Mouse (Mus musculus): ENCODE results near the gene Lyplal1. TPM values are rescaled to one million over a fixed set of nuclear protein-coding genes. Genes with fewer than 3 reads are reported as not detected.

The Lyplal1 gene
- polyA plus RNA-seq, 1 experiment = 8.2 TPM

DNA sequence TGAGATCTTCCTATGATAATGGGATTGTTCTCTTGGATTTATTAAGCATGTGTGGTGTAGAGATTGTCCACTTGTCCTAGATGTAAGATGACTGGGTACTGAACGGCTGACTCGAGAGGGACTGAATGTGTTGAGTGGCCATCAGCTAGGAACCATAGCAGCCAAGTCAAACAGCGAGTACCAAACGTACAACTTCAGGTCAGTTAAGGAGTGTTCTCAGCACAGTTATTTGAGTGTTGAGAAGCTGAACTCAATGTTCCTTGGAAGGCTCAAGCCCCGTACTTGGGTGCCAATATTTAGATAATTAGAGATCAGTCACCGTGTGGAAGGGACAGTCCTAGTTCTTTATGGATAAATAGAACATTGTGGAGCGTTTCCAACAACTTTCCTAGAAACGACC lies 11.8 kb upstream of the Lyplal1 start:
- TF ChIP-seq POLR2A (IDR thresholded peaks at IDR 0.05; ENCODE audit: extremely low read depth, insufficient read depth, low read length) = no peak
- no peak for TF ChIP-seq CTCF (IDR thresholded peaks at IDR 0.05; ENCODE audit: extremely low read depth, insufficient read depth, low read length)
- no peaks in the 10 kb centered on the region for H3K4me1 ChIP-seq (ENCODE audit: control insufficient read depth, insufficient read depth, low read length)
- H3K4me3 ChIP-seq (ENCODE audit: insufficient read depth, low read length) = no peak overlapping the region
- H3K27ac ChIP-seq (ENCODE audit: insufficient read depth, low read length) = no peak overlapping the region

GRCm38 (mm10) chr1:186126313-186126862 lies 9.3 kb upstream of the Lyplal1 start:
- H3K27ac ChIP-seq (ENCODE audit: insufficient read depth, low read length) = no peak overlapping the region
- no peak for TF ChIP-seq CTCF (IDR thresholded peaks at IDR 0.05; ENCODE audit: extremely low read depth, insufficient read depth, low read length)
- TF ChIP-seq POLR2A (IDR thresholded peaks at IDR 0.05; ENCODE audit: extremely low read depth, insufficient read depth, low read length) = no peak
- H3K4me1 ChIP-seq (ENCODE audit: control insufficient read depth, insufficient read depth, low read length) = no peaks in the 10 kb centered on the region
- no peak overlapping the region for H3K4me3 ChIP-seq (ENCODE audit: insufficient read depth, low read length)

- Histone ChIP-seq H3K4me1 (ENCODE audit: control insufficient read depth, insufficient read depth, low read length) (no peaks in the 10 kb centered on the region), H3K27ac (ENCODE audit: insufficient read depth, low read length) (no peak overlapping the region), H3K4me3 (ENCODE audit: insufficient read depth, low read length) (no peak overlapping the region)
- TF ChIP-seq CTCF (IDR thresholded peaks at IDR 0.05; ENCODE audit: extremely low read depth, insufficient read depth, low read length) (no peak), POLR2A (IDR thresholded peaks at IDR 0.05; ENCODE audit: extremely low read depth, insufficient read depth, low read length) (no peak)
Measured at GRCm38 (mm10) chr1:186123690-186124089, 6.6 kb upstream of the Lyplal1 start.

DNA sequence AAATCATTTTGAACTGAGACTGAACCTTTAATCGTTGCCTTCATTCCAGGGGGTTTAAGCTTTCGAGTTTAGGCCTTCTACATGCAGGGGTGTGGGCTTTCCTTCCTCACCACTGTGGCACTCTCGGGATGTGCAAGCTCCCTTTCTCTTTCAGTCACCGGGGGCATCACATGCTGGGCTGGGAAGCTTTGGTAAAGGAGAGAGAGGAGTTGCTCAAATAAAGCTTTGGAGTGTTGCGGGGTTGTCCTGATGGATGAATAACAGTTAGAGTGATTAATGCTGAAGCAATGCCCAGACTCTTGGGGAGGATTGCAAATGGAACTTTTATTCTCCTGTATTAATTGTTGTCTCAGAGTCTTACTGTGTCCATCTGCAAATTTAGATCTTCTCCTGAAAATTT lies 2.7 kb upstream of the Lyplal1 start:
- H3K27ac ChIP-seq (ENCODE audit: insufficient read depth, low read length) = no peak overlapping the region
- no peak for TF ChIP-seq POLR2A (IDR thresholded peaks at IDR 0.05; ENCODE audit: extremely low read depth, insufficient read depth, low read length)
- no peak for TF ChIP-seq CTCF (IDR thresholded peaks at IDR 0.05; ENCODE audit: extremely low read depth, insufficient read depth, low read length)
- no peaks in the 10 kb centered on the region for H3K4me1 ChIP-seq (ENCODE audit: control insufficient read depth, insufficient read depth, low read length)
- H3K4me3 ChIP-seq (ENCODE audit: insufficient read depth, low read length) = no peak overlapping the region

GRCm38 (mm10) chr1:186116086-186116600 lies 967 bp downstream of the Lyplal1 start:
- TF ChIP-seq CTCF (IDR thresholded peaks at IDR 0.05; ENCODE audit: extremely low read depth, insufficient read depth, low read length) = no peak
- Histone ChIP-seq H3K27ac (ENCODE audit: insufficient read depth, low read length) (no peak overlapping the region), H3K4me3 (ENCODE audit: insufficient read depth, low read length) (peak overlapping the region; percentile 87; the same call in 1 of the 2 replicates)

DNA sequence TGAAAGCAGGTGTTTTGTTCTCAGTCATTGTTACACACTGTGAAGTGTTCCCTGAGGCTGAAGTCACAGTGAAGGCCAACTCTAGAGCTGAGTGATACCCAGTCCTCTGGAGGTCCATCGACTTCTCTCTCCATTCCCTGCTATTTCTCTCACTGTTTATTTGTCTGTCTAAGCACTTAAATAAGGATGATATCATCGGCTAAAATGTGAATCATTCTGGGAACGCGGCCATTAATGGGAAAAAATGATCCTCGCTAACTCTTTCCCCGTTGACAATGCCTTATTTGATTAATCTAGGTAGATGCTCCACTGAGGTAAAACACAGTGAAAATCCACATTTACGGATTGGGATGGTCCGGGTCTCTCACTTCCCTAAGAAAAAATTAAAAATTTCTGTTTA lies 14.8 kb downstream of the Lyplal1 start:
- H3K27ac ChIP-seq (ENCODE audit: insufficient read depth, low read length) = no peak overlapping the region
- H3K4me3 ChIP-seq (ENCODE audit: insufficient read depth, low read length) = no peak overlapping the region
- H3K4me1 ChIP-seq (ENCODE audit: control insufficient read depth, insufficient read depth, low read length) = no peaks in the 10 kb centered on the region
- no peak for TF ChIP-seq CTCF (IDR thresholded peaks at IDR 0.05; ENCODE audit: extremely low read depth, insufficient read depth, low read length)
- no peak for TF ChIP-seq POLR2A (IDR thresholded peaks at IDR 0.05; ENCODE audit: extremely low read depth, insufficient read depth, low read length)

More at GRCm38 (mm10) chr1:186116086-186116600, 967 bp downstream of the Lyplal1 start:
- H3K4me1 ChIP-seq (ENCODE audit: control insufficient read depth, insufficient read depth, low read length) = no peaks in the 10 kb centered on the region

GRCm38 (mm10) chr1:186066266-186066897 lies 50.7 kb downstream of the Lyplal1 start:
- Histone ChIP-seq H3K4me3 (ENCODE audit: insufficient read depth, low read length) (no peak overlapping the region), H3K27ac (ENCODE audit: insufficient read depth, low read length) (no peak overlapping the region), H3K4me1 (ENCODE audit: control insufficient read depth, insufficient read depth, low read length) (no peaks in the 10 kb centered on the region)
- no peak for TF ChIP-seq POLR2A (IDR thresholded peaks at IDR 0.05; ENCODE audit: extremely low read depth, insufficient read depth, low read length)
- no peak for TF ChIP-seq CTCF (IDR thresholded peaks at IDR 0.05; ENCODE audit: extremely low read depth, insufficient read depth, low read length)

DNA sequence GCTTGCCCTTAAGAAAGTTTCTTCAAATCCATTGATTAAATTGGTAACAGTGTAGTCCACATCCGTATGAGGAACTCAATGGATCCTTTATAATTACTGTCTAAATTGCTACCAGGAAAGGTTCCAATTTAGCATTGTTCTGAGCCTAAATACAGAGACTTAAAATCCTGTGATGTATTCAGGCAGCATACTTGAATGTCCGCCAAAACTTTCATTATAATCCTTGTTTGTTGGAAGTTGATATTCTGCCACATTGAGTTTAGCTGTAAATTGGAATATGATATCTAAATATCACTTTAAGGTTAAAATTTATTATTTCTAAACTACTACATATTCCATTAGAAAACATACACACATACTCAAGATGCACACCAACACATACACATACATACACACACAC lies 57.1 kb downstream of the Lyplal1 start:
- Histone ChIP-seq H3K4me3 (ENCODE audit: insufficient read depth, low read length) (no peak overlapping the region), H3K27ac (ENCODE audit: insufficient read depth, low read length) (no peak overlapping the region), H3K4me1 (ENCODE audit: control insufficient read depth, insufficient read depth, low read length) (no peaks in the 10 kb centered on the region)
- TF ChIP-seq CTCF (IDR thresholded peaks at IDR 0.05; ENCODE audit: extremely low read depth, insufficient read depth, low read length) = no peak
- no peak for TF ChIP-seq POLR2A (IDR thresholded peaks at IDR 0.05; ENCODE audit: extremely low read depth, insufficient read depth, low read length)

- Histone ChIP-seq H3K27ac (ENCODE audit: insufficient read depth, low read length) (no peak overlapping the region), H3K4me1 (ENCODE audit: control insufficient read depth, insufficient read depth, low read length) (no peaks in the 10 kb centered on the region), H3K4me3 (ENCODE audit: insufficient read depth, low read length) (no peak overlapping the region)
- TF ChIP-seq POLR2A (IDR thresholded peaks at IDR 0.05; ENCODE audit: extremely low read depth, insufficient read depth, low read length) (no peak), CTCF (IDR thresholded peaks at IDR 0.05; ENCODE audit: extremely low read depth, insufficient read depth, low read length) (no peak)
Measured at GRCm38 (mm10) chr1:186054227-186054626, 62.9 kb downstream of the Lyplal1 start.

Data from cortical plate, adult 2 months (tissue).